Mouse (Mus musculus): ENCODE results near the gene Rims1. TPM values are rescaled to one million over a fixed set of nuclear protein-coding genes. Genes with fewer than 3 reads are reported as not detected.

Gene Rims1
- total RNA-seq, 2 experiments from 2014 or later = 249 to 273 TPM

- no peak for TF ChIP-seq CTCF (conservative IDR thresholded peaks at IDR 0.05)
- Histone ChIP-seq H3K4me3 (no peak overlapping the region), H3K27ac (no peak overlapping the region)
- DNase-seq (ENCODE audit: low spot score in 2 of 2) = no peak
Measured at GRCm38 (mm10) chr1:22613609-22614008, 192.2 kb downstream of the Rims1 start.

DNA sequence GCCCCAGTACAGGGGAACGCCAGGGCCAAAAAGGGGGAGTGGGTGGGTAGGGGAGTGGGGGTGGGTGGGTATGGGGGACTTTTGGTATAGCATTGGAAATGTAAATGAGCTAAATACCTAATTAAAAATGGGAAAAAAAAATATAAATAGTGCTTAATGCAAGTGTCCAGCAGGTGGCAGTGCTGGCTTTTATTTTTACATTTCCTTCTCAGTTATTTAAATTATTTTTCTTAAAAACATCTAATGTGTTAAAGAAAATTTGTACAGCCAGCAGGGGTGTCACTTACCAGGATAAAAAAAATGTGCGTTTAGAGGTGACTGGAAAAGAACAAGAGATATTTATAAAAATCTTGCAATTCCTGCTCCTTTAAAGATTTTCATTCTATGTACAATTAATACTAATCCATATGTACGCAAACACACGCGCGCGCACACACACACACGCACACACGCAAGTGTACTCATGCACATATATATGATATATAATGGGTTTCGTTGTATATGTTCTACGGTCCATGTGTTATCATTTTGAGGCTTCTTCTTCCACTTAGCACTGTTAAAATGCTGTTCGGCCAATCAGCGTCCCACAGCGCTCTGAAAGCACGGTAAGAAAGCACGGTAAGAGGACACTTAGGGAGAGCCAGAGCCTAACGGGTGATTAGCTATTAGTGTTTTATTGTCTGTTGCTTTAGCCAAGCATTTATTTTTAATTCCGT lies 201.3 kb downstream of the Rims1 start:
- 0 out of 2 replicates have a peak overlapping the region, but pooled peaks have one; percentile 19 for H3K27ac ChIP-seq
- peak in 1 of 2 experiments; percentile 36 for DNase-seq (ENCODE audit: low spot score in 2 of 2)
- peak; percentile 76 for TF ChIP-seq CTCF (conservative IDR thresholded peaks at IDR 0.05)
- peak overlapping the region; percentile 16; the same call in 1 of the 2 replicates for H3K4me3 ChIP-seq

GRCm38 (mm10) chr1:22596197-22596596 lies 209.6 kb downstream of the Rims1 start:
- TF ChIP-seq CTCF (conservative IDR thresholded peaks at IDR 0.05) = no peak
- no peak for DNase-seq (ENCODE audit: low spot score in 2 of 2)

GRCm38 (mm10) chr1:22594841-22595240 lies 211.0 kb downstream of the Rims1 start:
- Histone ChIP-seq H3K27ac (no peak overlapping the region), H3K4me3 (no peak overlapping the region)
- no peak for TF ChIP-seq CTCF (conservative IDR thresholded peaks at IDR 0.05)
- DNase-seq (ENCODE audit: low spot score in 2 of 2) = no peak

More at GRCm38 (mm10) chr1:22596197-22596596, 209.6 kb downstream of the Rims1 start:
- Histone ChIP-seq H3K27ac (no peak overlapping the region), H3K4me3 (no peak overlapping the region)

DNA sequence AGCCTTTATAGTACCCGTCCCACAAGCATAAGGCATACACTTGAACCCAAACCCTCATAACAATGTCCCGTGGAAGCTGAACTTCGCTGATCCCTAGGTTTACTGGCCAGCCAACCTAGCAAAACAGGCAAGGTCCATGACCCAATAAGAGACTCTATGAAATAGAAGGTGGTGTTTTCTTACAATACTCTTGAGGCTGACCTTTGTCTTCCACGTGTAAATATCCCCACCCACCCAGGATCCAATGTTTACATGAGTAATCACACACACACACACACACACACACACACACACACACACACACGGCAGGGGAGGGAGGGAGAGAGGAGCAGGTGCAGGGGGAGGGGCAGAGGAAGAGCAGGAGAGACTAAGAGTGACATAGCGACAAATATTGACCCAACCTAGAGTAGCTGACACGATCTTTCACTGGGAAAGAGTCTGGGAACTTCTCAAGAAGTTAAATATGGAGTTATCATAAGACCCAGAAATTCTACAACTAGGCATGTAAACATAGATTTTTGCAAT lies 217.9 kb downstream of the Rims1 start:
- no peak for TF ChIP-seq CTCF (conservative IDR thresholded peaks at IDR 0.05)
- DNase-seq (ENCODE audit: low spot score in 2 of 2) = no peak
- Histone ChIP-seq H3K4me3 (no peak overlapping the region), H3K27ac (no peak overlapping the region)

DNA sequence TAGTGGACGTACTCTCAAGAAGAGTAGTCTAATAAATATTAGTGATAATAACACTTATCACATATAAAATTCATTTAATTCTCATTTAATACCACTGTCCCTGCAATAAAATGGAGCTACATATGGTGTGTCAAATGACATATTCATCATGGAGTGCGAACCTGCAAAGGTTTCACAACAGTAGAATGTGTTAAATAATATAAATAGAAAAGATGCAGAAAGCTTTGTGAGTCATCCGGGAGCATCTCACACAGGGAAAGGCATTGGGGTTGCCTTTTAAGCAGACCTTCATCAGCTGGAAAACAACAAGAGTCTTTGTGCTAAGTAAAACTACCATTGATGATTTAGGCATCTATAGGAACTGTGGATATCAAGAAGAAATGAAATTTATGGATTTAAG lies 220.2 kb downstream of the Rims1 start:
- H3K4me3 ChIP-seq = no peak overlapping the region
- H3K27ac ChIP-seq = no peak overlapping the region
- TF ChIP-seq CTCF (conservative IDR thresholded peaks at IDR 0.05) = no peak
- no peak for DNase-seq (ENCODE audit: low spot score in 2 of 2)

GRCm38 (mm10) chr1:22579470-22579869 lies 226.3 kb downstream of the Rims1 start:
- H3K4me3 ChIP-seq = no peak overlapping the region
- TF ChIP-seq CTCF (conservative IDR thresholded peaks at IDR 0.05) = no peak
- no peak for DNase-seq (ENCODE audit: low spot score in 2 of 2)
- no peak overlapping the region for H3K27ac ChIP-seq

DNA sequence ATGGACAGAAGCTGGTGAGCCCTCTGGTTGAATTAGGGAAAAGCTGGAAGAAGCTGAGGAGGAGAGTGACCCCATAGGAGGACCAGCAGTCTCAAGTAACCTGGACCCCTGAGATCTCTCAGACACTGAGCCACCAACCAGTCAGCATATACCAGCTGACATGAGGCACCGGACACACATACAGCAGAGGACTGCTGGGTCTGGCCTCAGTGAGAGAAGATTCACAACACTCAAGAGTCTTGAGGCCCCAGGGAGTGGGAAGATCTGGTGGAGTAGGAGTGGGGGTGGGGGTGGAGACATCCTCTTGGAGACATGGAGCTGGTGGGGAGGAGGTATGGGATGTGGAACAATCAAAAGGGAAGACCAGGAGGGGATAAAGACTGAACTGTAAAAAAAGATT lies 233.1 kb downstream of the Rims1 start:
- no peak for TF ChIP-seq CTCF (conservative IDR thresholded peaks at IDR 0.05)
- no peak overlapping the region for H3K4me3 ChIP-seq
- H3K27ac ChIP-seq = no peak overlapping the region
- no peak for DNase-seq (ENCODE audit: low spot score in 2 of 2)

DNA sequence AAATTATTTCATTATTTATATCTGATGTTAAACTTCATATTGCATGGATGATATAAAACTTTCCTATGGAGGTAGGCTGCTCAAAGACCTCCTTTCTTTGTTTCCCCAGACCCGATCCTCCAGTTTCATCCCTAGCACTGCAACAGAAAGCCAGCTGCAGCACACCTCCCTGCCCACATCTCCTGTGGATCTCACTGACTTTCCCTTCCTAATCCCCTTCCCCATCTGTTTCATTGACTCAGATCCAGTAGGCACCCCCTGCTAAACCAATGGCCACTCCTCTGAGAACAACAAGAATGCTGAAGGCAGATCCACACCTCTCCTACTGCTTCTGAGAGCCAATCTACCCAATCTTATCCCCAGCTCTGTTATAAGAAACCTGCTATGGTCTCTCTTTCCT lies 259.5 kb downstream of the Rims1 start:
- no peak overlapping the region for H3K4me3 ChIP-seq
- no peak for DNase-seq (ENCODE audit: low spot score in 2 of 2)
- no peak for TF ChIP-seq CTCF (conservative IDR thresholded peaks at IDR 0.05)

GRCm38 (mm10) chr1:22538129-22538528 lies 267.7 kb downstream of the Rims1 start:
- TF ChIP-seq CTCF (conservative IDR thresholded peaks at IDR 0.05) = no peak
- DNase-seq (ENCODE audit: low spot score in 2 of 2) = no peak
- H3K4me3 ChIP-seq = no peak overlapping the region
- no peak overlapping the region for H3K27ac ChIP-seq

More for the DNA sequence above, 259.5 kb downstream of the Rims1 start:
- H3K27ac ChIP-seq = no peak overlapping the region

DNA sequence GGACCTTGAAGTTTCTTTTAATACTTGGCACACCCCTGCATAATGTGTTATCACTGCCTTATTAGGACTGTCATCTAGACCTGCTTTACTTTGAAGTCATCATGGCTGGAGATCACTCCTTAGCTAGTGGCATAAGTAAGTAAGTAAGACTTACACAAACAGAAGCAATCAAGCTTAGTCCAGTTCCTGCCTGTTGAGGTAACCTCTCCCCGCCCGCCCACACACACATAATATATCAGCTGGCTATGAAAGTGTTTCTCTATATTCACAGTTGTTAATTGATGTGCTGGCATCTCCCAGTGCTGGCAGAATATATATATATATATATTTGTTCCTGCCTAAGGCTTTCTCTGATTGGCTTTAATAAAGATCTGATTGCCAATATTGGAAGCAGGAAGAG lies 269.0 kb downstream of the Rims1 start:
- no peak for TF ChIP-seq CTCF (conservative IDR thresholded peaks at IDR 0.05)
- no peak for DNase-seq (ENCODE audit: low spot score in 2 of 2)
- no peak overlapping the region for H3K27ac ChIP-seq
- no peak overlapping the region for H3K4me3 ChIP-seq

DNA sequence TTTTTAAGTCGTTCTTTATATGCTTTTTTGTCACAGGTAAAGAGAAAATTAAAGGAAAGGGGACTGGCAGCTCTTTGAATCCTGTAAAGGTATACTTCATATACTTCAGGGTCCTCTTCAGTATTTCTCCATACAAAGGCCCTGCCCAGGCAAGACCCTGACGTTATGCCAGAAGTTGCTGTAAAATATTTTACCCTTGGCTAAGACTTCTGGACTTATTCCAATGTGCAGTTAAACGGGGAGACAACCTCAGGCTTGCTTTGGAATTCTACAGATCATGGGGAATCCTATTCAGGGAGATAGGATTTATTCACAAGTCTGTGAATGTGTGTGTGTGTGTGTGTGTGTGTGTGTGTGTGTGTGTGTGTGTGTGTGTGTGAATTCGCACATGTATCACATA lies 270.7 kb downstream of the Rims1 start:
- no peak for DNase-seq (ENCODE audit: low spot score in 2 of 2)
- TF ChIP-seq CTCF (conservative IDR thresholded peaks at IDR 0.05) = no peak
- no peak overlapping the region for H3K4me3 ChIP-seq
- no peak overlapping the region for H3K27ac ChIP-seq

GRCm38 (mm10) chr1:22533146-22534096 lies 272.4 kb downstream of the Rims1 start:
- peak overlapping the region; percentile 59 for H3K4me3 ChIP-seq
- DNase-seq (ENCODE audit: low spot score in 2 of 2) = peak in 1 of 2 experiments; percentile 41
- H3K27ac ChIP-seq = 0 out of 2 replicates have a peak overlapping the region, but pooled peaks have one; percentile 32
- TF ChIP-seq CTCF (conservative IDR thresholded peaks at IDR 0.05) = peak; percentile 27; the same call in 1 of the 2 replicates
